Mouse (Mus musculus): Measurements from ENCODE around the gene Hist1h2ad. TPM values are rescaled to one million over a fixed set of nuclear protein-coding genes. Genes with fewer than 3 reads are reported as not detected.
"Not testable (repeated sequence)": the region's sequence is repeated elsewhere in the genome, so short reads cannot be mapped to it uniquely, and the experiment has no call there.

The Hist1h2ad gene
- polyA plus RNA-seq, 1 experiment from 2014 or later = 0.49 TPM

DNA sequence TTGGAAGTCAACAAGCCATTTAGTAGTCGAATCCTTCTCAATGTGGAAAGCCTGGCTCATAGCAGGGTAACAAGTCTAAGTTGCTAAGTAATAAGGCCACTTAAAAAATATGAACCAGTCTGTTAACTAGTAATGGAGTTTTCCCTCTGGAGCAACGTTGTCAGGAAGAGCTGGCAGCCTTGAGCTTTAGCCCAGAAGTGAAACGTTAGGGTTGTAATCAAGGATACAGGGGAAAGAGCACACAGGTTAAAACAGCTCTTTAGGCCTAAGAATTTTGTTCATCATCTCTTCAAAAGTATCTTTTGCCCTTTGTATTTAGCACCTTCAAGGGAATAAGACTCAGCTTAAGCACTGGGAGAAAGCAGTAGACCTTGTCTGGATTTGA is 23.4 kb upstream of the Hist1h2ad start:
- 0% methylated on average over 3 of the region's 3 CpGs for WGBS
- Histone ChIP-seq H3K9me3 (ENCODE audit: low read length) (no peaks in the 10 kb centered on the region), H3K4me3 (ENCODE audit: low read depth, low read length) (peak overlapping the region; percentile 41), H3K27ac (ENCODE audit: low read length) (peak overlapping the region; percentile 75), H3K4me1 (ENCODE audit: insufficient read depth, low read depth, low read length) (no peaks in the 10 kb centered on the region), H3K36me3 (ENCODE audit: insufficient read depth, low read length) (no peaks in the 10 kb centered on the region), H3K4me2 (replicated peaks; ENCODE audit: low read depth, low read length) (peak overlapping the region; percentile 59), H3K9ac (replicated peaks; ENCODE audit: low read depth) (no peak overlapping the region), H3K27me3 (replicated peaks; ENCODE audit: insufficient read depth, low read length) (no peaks in the 10 kb centered on the region)
- ATAC-seq = no peak
- TF ChIP-seq EP300 (IDR thresholded peaks at IDR 0.05) (no peak), CTCF (IDR thresholded peaks at IDR 0.05) (no peak)
- DNase-seq (ENCODE audit: low spot score) = no peak

GRCm38 (mm10) chr13:23551146-23551834 is 22.9 kb upstream of the Hist1h2ad start, which contains the start of gene Hist1h4f:
TSS of gene Hist1h4f (minus strand) at chr13:23551648.
- H3K36me3 ChIP-seq (ENCODE audit: insufficient read depth, low read length); H3K9me3 ChIP-seq (ENCODE audit: low read length); H3K27me3 ChIP-seq (replicated peaks; ENCODE audit: insufficient read depth, low read length); H3K4me1 ChIP-seq (ENCODE audit: insufficient read depth, low read depth, low read length): not testable (repeated sequence)
- ATAC-seq (peak; percentile 77), DNase-seq (ENCODE audit: low spot score) (peak; percentile 97)
- H3K4me2 ChIP-seq (replicated peaks; ENCODE audit: low read depth, low read length) = peak within 1 kb of the TSS; percentile 59
- H3K9ac ChIP-seq (replicated peaks; ENCODE audit: low read depth) = peak within 1 kb of the TSS; percentile 43
- H3K4me3 ChIP-seq (ENCODE audit: low read depth, low read length) = peak within 1 kb of the TSS; percentile 41
- H3K27ac ChIP-seq (ENCODE audit: low read length) = peak within 1 kb of the TSS; percentile 75
- WGBS = under 1% methylated on average over 47 of the region's 47 CpGs
- TF ChIP-seq EP300 (IDR thresholded peaks at IDR 0.05) (peak; percentile 89), CTCF (IDR thresholded peaks at IDR 0.05) (peak; percentile 66)

DNA sequence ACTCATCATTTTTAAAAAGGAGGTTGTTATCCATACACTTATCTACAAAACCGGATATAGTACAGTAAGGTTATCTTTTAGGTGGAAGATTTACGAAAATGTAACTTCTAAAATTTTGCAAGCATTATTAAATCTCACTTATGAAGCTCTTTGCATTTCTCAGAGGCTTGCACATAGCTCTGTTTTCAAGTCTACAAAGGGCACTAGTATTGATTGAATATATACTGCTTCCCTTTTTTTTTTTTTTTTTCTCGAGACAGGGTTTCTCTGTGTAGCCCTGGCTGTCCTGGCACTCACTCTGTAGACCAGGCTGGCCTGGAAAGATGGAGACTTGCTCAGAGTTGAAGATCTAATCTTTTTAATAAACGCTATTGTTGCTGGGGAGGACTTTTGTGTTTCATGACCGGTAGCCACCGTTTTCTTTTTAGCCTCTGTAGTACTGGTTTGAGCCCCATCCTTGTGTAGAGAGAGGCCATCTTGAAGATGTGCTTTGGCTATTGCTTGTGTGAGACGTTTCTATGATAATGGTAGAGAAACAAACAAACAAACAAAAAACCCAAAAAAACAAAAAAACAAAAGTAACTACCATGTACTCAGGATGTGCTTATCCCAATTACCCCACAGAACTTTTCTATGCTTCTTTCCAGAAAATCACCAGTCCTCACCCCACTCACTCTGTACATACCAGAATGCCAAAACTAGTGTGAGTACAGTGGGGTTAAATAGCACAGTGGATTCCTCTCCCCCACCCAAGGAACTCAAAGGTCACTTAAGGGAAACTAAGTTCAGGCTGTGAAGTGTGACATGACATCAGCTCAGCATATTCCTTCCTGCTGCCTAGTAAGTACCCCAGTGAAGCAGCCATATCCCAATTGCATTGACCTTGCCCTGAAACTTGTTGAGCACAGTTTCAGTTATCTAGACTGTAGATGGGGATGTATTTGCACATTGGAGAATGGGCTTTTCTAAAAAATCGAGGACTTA is 22.0 kb upstream of the Hist1h2ad start:
- H3K4me1 ChIP-seq (ENCODE audit: insufficient read depth, low read depth, low read length) = no peaks in the 10 kb centered on the region
- H3K27ac ChIP-seq (ENCODE audit: low read length) = peak overlapping the region; percentile 75; the same call in 1 of the 2 replicates
- ATAC-seq (no peak), DNase-seq (ENCODE audit: low spot score) (peak; percentile 4)
- H3K9me3 ChIP-seq (ENCODE audit: low read length) = no peaks in the 10 kb centered on the region
- peak overlapping the region; percentile 41 for H3K4me3 ChIP-seq (ENCODE audit: low read depth, low read length)
- TF ChIP-seq EP300 (IDR thresholded peaks at IDR 0.05) = no peak
- TF ChIP-seq CTCF (IDR thresholded peaks at IDR 0.05) = no peak
- H3K9ac ChIP-seq (replicated peaks; ENCODE audit: low read depth) = no peak overlapping the region
- peak overlapping the region; percentile 59 for H3K4me2 ChIP-seq (replicated peaks; ENCODE audit: low read depth, low read length)
- WGBS = 38% methylated on average over 8 of the region's 8 CpGs
- no peaks in the 10 kb centered on the region for H3K27me3 ChIP-seq (replicated peaks; ENCODE audit: insufficient read depth, low read length)
- no peaks in the 10 kb centered on the region for H3K36me3 ChIP-seq (ENCODE audit: insufficient read depth, low read length)

- H3K4me2 ChIP-seq (replicated peaks; ENCODE audit: low read depth, low read length) = peak within 1 kb of the TSS; percentile 98; the same call in 1 of the 2 replicates
- peak within 1 kb of the TSS; percentile 94; the same call in 1 of the 2 replicates for H3K27ac ChIP-seq (ENCODE audit: low read length)
- 0 out of 2 replicates have a peak within 1 kb of the TSS, but pooled peaks have one; percentile 56 for H3K4me3 ChIP-seq (ENCODE audit: low read depth, low read length)
- H3K9me3 ChIP-seq (ENCODE audit: low read length) = no peaks in the 10 kb centered on the region
- ATAC-seq (no peak), DNase-seq (ENCODE audit: low spot score) (no peak)
- no peaks in the 10 kb centered on the region for H3K27me3 ChIP-seq (replicated peaks; ENCODE audit: insufficient read depth, low read length)
- TF ChIP-seq EP300 (IDR thresholded peaks at IDR 0.05) (no peak), CTCF (IDR thresholded peaks at IDR 0.05) (no peak)
- H3K9ac ChIP-seq (replicated peaks; ENCODE audit: low read depth) = no peak within 1 kb of the TSS
- no peaks in the 10 kb centered on the region for H3K36me3 ChIP-seq (ENCODE audit: insufficient read depth, low read length)
- no peaks in the 10 kb centered on the region for H3K4me1 ChIP-seq (ENCODE audit: insufficient read depth, low read depth, low read length)
Observed at GRCm38 (mm10) chr13:23552962-23553361, 21.2 kb upstream of the Hist1h2ad start, which contains the start of gene Hist1h1d. TSS of gene Hist1h1d (plus strand) at chr13:23553262.

- ATAC-seq (no peak), DNase-seq (ENCODE audit: low spot score) (no peak)
- peak overlapping the region; percentile 66 for H3K9ac ChIP-seq (replicated peaks; ENCODE audit: low read depth)
- WGBS = 15% methylated on average over 9 of the region's 9 CpGs
- H3K4me1 ChIP-seq (ENCODE audit: insufficient read depth, low read depth, low read length) = no peaks in the 10 kb centered on the region
- TF ChIP-seq EP300 (IDR thresholded peaks at IDR 0.05) = no peak; the same call in 1 of the 2 replicates
- no peak for TF ChIP-seq CTCF (IDR thresholded peaks at IDR 0.05)
- H3K9me3 ChIP-seq (ENCODE audit: low read length) = no peaks in the 10 kb centered on the region
- peak overlapping the region; percentile 94 for H3K27ac ChIP-seq (ENCODE audit: low read length)
- peak overlapping the region; percentile 56 for H3K4me3 ChIP-seq (ENCODE audit: low read depth, low read length)
- peak overlapping the region; percentile 98 for H3K4me2 ChIP-seq (replicated peaks; ENCODE audit: low read depth, low read length)
- no peaks in the 10 kb centered on the region for H3K36me3 ChIP-seq (ENCODE audit: insufficient read depth, low read length)
- H3K27me3 ChIP-seq (replicated peaks; ENCODE audit: insufficient read depth, low read length) = no peaks in the 10 kb centered on the region
Observed at GRCm38 (mm10) chr13:23554393-23554792, 19.8 kb upstream of the Hist1h2ad start.

Data from lung, postnatal 0 days (tissue).